21 mouse cellular contexts compared by ENCODE assay signal in the genomic region with DNA sequence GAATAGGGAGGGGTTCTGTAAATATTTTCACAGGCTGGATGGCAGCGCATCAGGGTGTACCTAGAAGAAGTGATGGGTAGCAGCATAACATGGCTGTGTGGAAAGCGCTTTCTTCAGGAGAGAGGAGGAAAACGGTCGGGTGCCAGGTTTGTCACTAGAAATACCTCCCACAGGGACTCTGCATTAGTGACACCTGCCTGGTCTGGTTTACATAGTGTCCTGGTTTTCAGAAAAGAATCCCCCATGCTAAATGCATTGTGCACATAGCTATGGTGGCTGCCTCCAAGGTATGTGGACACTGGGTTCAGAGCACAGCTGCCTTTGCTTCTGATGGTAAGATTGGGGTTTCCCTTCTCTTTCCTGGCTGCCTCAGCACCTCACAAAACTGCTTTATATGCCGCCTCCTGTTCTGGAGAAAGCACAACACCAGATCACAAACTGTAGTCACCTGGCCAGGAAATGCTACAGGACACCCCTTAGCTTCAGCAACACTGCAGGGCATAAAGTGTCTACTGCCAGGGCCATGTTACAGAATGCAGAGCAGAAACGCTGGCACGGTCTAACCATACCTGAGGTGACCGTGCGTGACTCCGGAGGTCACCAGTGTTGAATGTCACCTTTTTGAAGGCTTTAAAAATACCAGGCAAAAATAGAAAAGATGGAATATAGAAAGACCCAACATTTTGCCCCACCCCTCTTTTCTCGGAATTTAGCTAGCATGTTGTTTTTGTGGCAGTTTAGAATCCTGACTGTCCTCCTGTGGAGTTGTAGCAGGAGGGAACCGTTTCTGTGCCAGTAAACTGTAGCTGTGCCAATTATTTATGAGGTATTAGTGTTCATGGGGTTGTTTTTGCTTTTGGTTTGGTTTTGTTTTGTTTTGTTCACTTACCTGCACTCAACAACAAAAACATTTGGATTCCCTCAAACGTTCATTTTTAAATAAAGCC.
A peak's percentile ranks its signal among the peaks of the same experiment; 100 is the strongest.
DNase-seq lines count a peak whose midpoint lies in the region; ATAC-seq and TF ChIP-seq lines count a peak whose summit lies in the region.
"Had no signal": no experiment of that assay in that cellular context is flagged by ENCODE, and none has a peak within 500 bp of the region (broad histone marks: within the 10 kb centered on the region; RNA-seq: fewer than 3 reads in every experiment).

No protein-coding gene starts in this region.

- no peak for TF ChIP-seq CTCF in kidney, postnatal 0 days (IDR thresholded peaks at IDR 0.05; ENCODE audit: low read depth)
- TF ChIP-seq CTCF in cerebellum, adult 2 months (IDR thresholded peaks at IDR 0.05; ENCODE audit: borderline replicate concordance, insufficient read depth, low read depth, low read length): no peak

- H3K9me3 ChIP-seq in kidney, postnatal 0 days (replicated peaks; ENCODE audit: low read length): no peaks in the 10 kb centered on the region
- H3K9me3 ChIP-seq: embryonic facial prominence, embryonic 13.5 days; hindbrain, embryonic 10.5 days; midbrain, embryonic 15.5 days had no signal

- no peak overlapping the region for H3K9ac ChIP-seq in kidney, postnatal 0 days (ENCODE audit: low read depth, low read length)
- H3K9ac ChIP-seq: embryonic facial prominence, embryonic 13.5 days; forebrain, postnatal 0 days; liver, postnatal 0 days; midbrain, embryonic 15.5 days had no signal

- 0 out of 2 replicates have a peak overlapping the region, but pooled peaks have one; percentile 16 for H3K27ac ChIP-seq in kidney, postnatal 0 days
- H3K27ac ChIP-seq in cerebellum, adult 2 months (ENCODE audit: insufficient read depth, low read length): peak overlapping the region; percentile 75
- H3K27ac ChIP-seq: embryonic facial prominence, embryonic 13.5 days; hindbrain, embryonic 10.5 days; layer of hippocampus, adult 2 months; midbrain, embryonic 15.5 days had no signal

- no peak overlapping the region for H3K4me3 ChIP-seq in kidney, postnatal 0 days (replicated peaks; ENCODE audit: low read depth, low read length)
- no peak overlapping the region for H3K4me3 ChIP-seq in cerebellum, adult 2 months (replicated peaks; ENCODE audit: insufficient read depth, low read depth, low read length)
- H3K4me3 ChIP-seq: embryonic facial prominence, embryonic 13.5 days; hindbrain, embryonic 10.5 days; layer of hippocampus, adult 2 months; midbrain, embryonic 15.5 days; myocyte had no signal

- no peaks in the 10 kb centered on the region for H3K36me3 ChIP-seq in kidney, postnatal 0 days (ENCODE audit: insufficient read depth, low read length)
- H3K36me3 ChIP-seq: embryonic facial prominence, embryonic 13.5 days; hindbrain, embryonic 10.5 days; midbrain, embryonic 15.5 days had no signal

- no peak for TF ChIP-seq POLR2A in cerebellum, adult 2 months (IDR thresholded peaks at IDR 0.05; ENCODE audit: borderline replicate concordance, insufficient read depth, low read length)

- WGBS in kidney, postnatal 0 days: 58% methylated on average over 13 of the region's 13 CpGs
- WGBS in cerebellum, adult 2 months: 29% methylated on average over 13 of the region's 13 CpGs

- peak; percentile 74; the same call in 1 of the 2 replicates for ATAC-seq in kidney, postnatal 0 days (replicated peaks; ENCODE audit: low FRiP score, low read depth)
- ATAC-seq: forebrain, postnatal 0 days; liver, postnatal 0 days; midbrain, embryonic 15.5 days had no signal

- H3K4me2 ChIP-seq in kidney, postnatal 0 days (ENCODE audit: low read length): no peak overlapping the region
- H3K4me2 ChIP-seq: embryonic facial prominence, embryonic 13.5 days; midbrain, embryonic 15.5 days had no signal

- DNase-seq in heart, adult 11 months: peak; percentile 68
- DNase-seq in heart, adult 9 months (ENCODE audit: low spot score in 2 of 2): no peak
- DNase-seq in kidney, postnatal 0 days (ENCODE audit: low spot score): no peak
- DNase-seq in kidney, postnatal 10 days: no peak
- peak; percentile 53 to 61 for DNase-seq in cerebellum, adult 2 months
- peak; percentile 54 to 56 for DNase-seq in cerebellum, postnatal 25 days
- DNase-seq in frontal cortex, adult 2 months (ENCODE audit: extremely low spot score in 1 of 2, low spot score in 1 of 2): no peak
- DNase-seq: adrenal gland, postnatal 36 days; B cell, adult 2 months; forebrain, postnatal 0 days; kidney, adult 11 months; layer of hippocampus, postnatal 36 days; liver, postnatal 0 days; right cerebral cortex, postnatal 14 days; spleen, adult 18-20 months; thymus, adult 18-20 months had no signal

- H3K27me3 ChIP-seq in kidney, postnatal 0 days (ENCODE audit: insufficient read depth, low read length): no peaks in the 10 kb centered on the region
- H3K27me3 ChIP-seq in cerebellum, adult 2 months (ENCODE audit: control insufficient read depth, insufficient read depth, low read length): no peaks in the 10 kb centered on the region
- H3K27me3 ChIP-seq: embryonic facial prominence, embryonic 13.5 days; midbrain, embryonic 15.5 days had no signal

- H3K4me1 ChIP-seq in kidney, postnatal 0 days (replicated peaks; ENCODE audit: insufficient read depth, low read length): no peaks in the 10 kb centered on the region
- H3K4me1 ChIP-seq in cerebellum, adult 2 months (ENCODE audit: control insufficient read depth, insufficient read depth, low read length): peaks cover 46% of the 10 kb centered on the region

Comparison
In these comparisons a context has a peak if more than half of its experiments do, and no peak if none do; other contexts are left out.
1. DNase-seq: peak in heart, adult 11 months (single experiment), cerebellum, adult 2 months (2 of 2) and cerebellum, postnatal 25 days (2 of 2); none in heart, adult 9 months (0 of 2), kidney, postnatal 0 days (single experiment), kidney, postnatal 10 days (single experiment) and frontal cortex, adult 2 months (0 of 2).